In the genomic region with DNA sequence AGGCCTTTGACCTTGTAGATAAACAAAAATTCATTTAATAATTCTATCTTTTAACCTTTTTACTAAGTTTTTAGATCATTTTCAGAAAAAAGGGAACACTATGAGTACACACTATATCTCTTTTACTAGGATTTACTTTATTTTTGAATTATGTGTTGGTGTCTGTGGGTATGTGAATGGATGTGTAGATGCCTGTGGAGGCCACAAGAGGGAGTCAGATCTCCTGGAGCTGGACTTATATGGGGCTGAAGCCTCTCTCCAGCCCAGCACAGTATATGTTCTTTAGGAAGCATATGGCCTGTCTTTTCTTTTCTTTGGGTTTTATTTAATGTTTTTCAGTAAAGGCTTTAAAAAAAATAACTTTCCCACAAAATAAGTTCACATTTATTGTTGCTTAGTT, we compare ENCODE assay signal across 26 mouse cellular contexts.
DNase-seq lines count a peak whose midpoint lies in the region; TF ChIP-seq lines count a peak whose summit lies in the region.
"Had no signal": no experiment of that assay in that cellular context is flagged by ENCODE, and none has a peak within 500 bp of the region (broad histone marks: within the 10 kb centered on the region; RNA-seq: fewer than 3 reads in every experiment).

No protein-coding gene starts in this region.

- H3K27ac ChIP-seq in gastrocnemius, adult 2 months: no peak overlapping the region
- H3K27ac ChIP-seq in left cerebral cortex, adult 2 months: no peak overlapping the region
- H3K27ac ChIP-seq: embryonic facial prominence, embryonic 13.5 days; forebrain, embryonic 13.5 days; hindbrain, embryonic 10.5 days; limb, embryonic 13.5 days; liver, embryonic 15.5 days; midbrain, embryonic 15.5 days; neural tube, embryonic 13.5 days had no signal

- intact Hi-C loops in gastrocnemius, adult 2 months (cut with DNase I): loop anchor here (10.0 kb wide), 1 partner anchor 163 kb away; a partner anchor contains a TSS
- intact Hi-C loops in left cerebral cortex, adult 2 months (cut with DNase I): no loop called here

- H3K4me3 ChIP-seq in gastrocnemius, adult 2 months: no peak overlapping the region
- no peak overlapping the region for H3K4me3 ChIP-seq in left cerebral cortex, adult 2 months
- H3K4me3 ChIP-seq: embryonic facial prominence, embryonic 13.5 days; erythroblast, embryonic 14.5 days; forebrain, embryonic 13.5 days; hindbrain, embryonic 10.5 days; limb, embryonic 13.5 days; liver, embryonic 15.5 days; megakaryocyte, embryonic 14.5 days; midbrain, embryonic 15.5 days; myocyte; neural tube, embryonic 13.5 days had no signal

- no peak for DNase-seq in gastrocnemius, adult 2 months
- DNase-seq in gastrocnemius, postnatal 10 days: no peak
- DNase-seq in left cerebral cortex, adult 2 months (ENCODE audit: extremely low spot score in 1 of 2, low spot score in 2 of 2): no peak
- no peak for DNase-seq in left cerebral cortex, adult 9 months (ENCODE audit: low spot score in 2 of 2)
- DNase-seq in 416B (ENCODE audit: low read depth) (peak; percentile 13), R1 (ENCODE audit: low read depth, low spot score) (peak; percentile 33)
- no peak for DNase-seq in cerebellum, postnatal 4 days (ENCODE audit: low spot score in 2 of 2)
- DNase-seq in T-cell, adult 2 months (ENCODE audit: low spot score): no peak
- DNase-seq: adrenal gland, postnatal 36 days; cerebellum, adult 11-12 months; cerebellum, postnatal 10 days; kidney, adult 11 months; kidney, postnatal 14 days; layer of hippocampus, postnatal 36 days; lung, postnatal 14 days; thymus, postnatal 25 days had no signal

- peak; percentile 29; the same call in 1 of the 2 replicates for TF ChIP-seq CTCF in gastrocnemius, adult 2 months (IDR thresholded peaks at IDR 0.05)
- TF ChIP-seq CTCF in left cerebral cortex, adult 2 months (IDR thresholded peaks at IDR 0.05): peak; percentile 10

Comparison
In these comparisons a context has a peak if more than half of its experiments do, and no peak if none do; other contexts are left out.
1. DNase-seq: peak in 416B (single experiment) and R1 (single experiment); none in gastrocnemius, adult 2 months (single experiment), gastrocnemius, postnatal 10 days (single experiment), left cerebral cortex, adult 2 months (0 of 2), left cerebral cortex, adult 9 months (0 of 2), cerebellum, postnatal 4 days (0 of 2) and T-cell, adult 2 months (single experiment).